Mouse (Mus musculus) liver, embryonic 14.5 days (tissue): Measurements from ENCODE around the gene Foxp2.

Source experiments
- CTCF ChIP-seq: IDR thresholded peaks from 2 replicates; pipeline ENCODE4 v1.5.1; 2016; ENCODE audit warnings: antibody characterized with exemption, low read depth, control low read depth
- EP300 ChIP-seq: IDR thresholded peaks from 2 replicates; pipeline ENCODE4 v1.6.1; 2016; ENCODE audit warnings: antibody characterized with exemption, low read depth

DNA sequence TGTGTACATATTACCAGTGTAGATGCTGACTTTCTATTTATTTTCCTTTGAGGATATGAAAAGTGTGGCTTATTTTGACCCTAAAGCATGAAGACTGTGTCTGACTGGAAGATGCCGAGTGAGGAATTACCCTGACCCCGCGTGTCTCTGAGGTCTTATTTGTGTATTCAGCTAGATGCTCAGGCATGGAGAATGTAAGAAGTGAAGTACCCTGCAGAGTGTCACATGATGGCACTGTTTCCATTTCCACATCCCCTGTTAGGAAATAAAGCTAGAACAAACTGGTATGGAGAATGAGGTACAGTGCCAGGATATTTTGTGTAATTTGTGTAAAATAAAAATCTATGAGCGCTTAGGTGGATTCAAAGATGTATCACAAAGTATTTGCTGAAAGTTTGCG, 219.8 kb downstream of the Foxp2 start:
- TF ChIP-seq EP300 (no peak), CTCF (no peak)
